Mouse (Mus musculus): ENCODE data around the gene Prg3.
A peak's percentile ranks its signal among the peaks of the same experiment; 100 is the strongest.

Prg3 gene

DNA sequence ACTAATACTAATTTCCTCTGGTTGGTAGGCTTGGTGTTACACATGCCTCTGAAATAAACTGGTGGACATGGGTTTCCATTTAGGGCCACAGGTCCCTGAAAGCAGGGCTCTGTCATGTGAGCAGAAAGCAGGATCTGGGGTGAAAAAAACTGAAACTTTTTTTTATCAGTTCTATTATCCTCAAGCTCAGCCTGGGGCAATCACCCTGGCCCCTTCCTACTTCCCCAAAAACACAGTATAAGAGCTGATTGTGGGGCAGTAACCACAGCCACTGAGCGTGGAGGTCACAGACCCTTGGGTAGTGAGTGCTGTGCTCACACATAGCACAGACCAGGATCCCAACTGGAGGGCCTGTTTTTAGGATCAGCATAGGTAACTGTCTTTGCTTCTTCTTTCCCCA lies at the start of gene Prg3:
TSS of gene Prg3 (plus strand) at position 286 of the 400 bp plus-strand sequence.
- DNase-seq (ENCODE audit: low spot score in 2 of 2), result peak in 1 of 2 experiments; percentile 5

DNA sequence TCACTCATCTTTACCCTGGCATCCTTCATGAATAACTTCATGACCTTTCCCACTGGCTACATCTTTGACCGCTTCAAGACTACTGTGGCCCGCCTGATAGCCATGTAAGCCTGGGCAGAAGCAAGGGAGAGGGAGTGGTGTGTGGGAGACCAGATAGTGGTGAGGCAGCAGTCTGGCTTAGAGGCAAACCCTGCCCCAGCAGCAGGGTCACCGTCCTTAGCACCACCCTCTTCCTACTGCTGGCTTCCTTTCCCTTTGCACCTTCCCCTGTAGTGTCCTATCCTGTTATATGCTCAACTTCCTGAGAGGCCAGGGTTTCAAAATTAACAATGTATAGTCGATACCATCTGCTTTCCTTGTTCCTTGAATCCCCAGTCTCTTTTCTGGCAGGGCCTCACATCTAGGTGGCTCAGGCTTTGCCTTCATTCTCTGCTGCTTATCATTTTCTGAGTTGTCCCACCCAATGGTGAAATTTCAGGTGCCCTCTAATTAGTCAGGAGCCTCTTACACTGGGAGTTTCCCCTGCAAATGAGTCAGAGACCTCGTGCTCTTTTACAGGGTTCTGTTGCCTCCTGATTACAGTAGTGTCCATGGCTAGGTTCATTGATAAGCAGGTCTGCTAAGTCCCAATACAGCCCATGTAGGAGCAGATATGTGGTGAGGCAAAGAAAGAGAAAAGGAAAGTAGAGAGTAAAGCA lies 49.6 kb upstream of the Prg3 start:
- peak; percentile 73 to 79 for DNase-seq (ENCODE audit: low spot score in 2 of 2)

DNA sequence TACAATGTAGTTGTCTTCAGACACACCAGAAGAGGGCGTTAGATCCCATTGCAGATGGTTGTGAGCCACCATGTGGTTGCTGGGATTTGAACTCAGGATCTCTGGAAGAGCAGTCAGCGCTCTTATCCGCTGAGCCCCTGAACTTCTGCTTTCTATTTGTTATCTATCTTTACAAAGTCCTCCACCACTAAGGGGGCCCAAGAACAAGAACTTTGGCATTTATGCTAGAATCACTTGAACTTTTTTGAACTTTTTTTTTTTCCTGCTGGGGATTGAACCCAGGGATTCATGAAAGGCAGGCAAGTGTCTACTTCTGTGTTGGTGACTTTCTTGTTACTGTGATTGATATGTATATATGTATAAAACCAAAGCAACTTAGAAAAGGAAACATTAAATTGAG lies 48.7 kb upstream of the Prg3 start:
- no peak for DNase-seq (ENCODE audit: low spot score in 2 of 2)

- DNase-seq (ENCODE audit: low spot score in 2 of 2), result peak in 1 of 2 experiments; percentile 57
Observed at GRCm38 (mm10) chr2:84939711-84940110, 48.3 kb upstream of the Prg3 start.

- no peak for DNase-seq (ENCODE audit: low spot score in 2 of 2)
Observed at GRCm38 (mm10) chr2:84941332-84941731, 46.7 kb upstream of the Prg3 start.

- DNase-seq (ENCODE audit: low spot score in 2 of 2), result no peak
Observed at GRCm38 (mm10) chr2:84941795-84942194, 46.2 kb upstream of the Prg3 start.

DNA sequence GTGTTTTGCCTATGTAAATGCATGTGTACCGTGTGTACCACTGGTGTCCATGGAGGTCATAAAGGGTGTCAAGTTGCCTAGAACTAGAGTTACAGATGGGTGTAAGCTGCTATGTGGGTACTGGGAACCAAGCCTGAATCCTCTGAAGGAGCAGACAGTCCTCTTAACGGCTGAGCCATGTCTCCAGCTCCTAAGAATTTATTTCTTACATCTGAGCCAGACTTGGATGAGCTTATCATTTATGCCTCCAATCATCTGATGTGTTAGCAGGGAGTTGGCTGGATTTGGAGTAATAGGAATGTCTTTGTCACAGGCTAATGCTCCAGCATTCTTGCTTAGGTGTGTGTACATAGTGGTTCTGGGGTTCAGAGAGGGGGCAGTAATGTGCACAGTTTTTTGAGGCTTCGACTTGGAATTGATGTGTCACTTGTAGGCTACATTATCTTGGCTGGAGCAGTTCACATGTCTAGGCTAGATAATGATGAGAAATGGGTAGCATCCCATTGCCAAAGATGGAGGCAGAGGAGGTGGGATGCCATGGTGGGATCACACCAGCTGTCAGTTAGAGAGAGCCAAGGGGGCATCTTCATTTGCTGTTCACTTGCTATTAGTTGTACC lies 40.8 kb upstream of the Prg3 start:
- DNase-seq (ENCODE audit: low spot score in 2 of 2), result no peak

GRCm38 (mm10) chr2:84948252-84948651 lies 39.8 kb upstream of the Prg3 start:
- DNase-seq (ENCODE audit: low spot score in 2 of 2), result peak in 1 of 2 experiments; percentile 2

DNA sequence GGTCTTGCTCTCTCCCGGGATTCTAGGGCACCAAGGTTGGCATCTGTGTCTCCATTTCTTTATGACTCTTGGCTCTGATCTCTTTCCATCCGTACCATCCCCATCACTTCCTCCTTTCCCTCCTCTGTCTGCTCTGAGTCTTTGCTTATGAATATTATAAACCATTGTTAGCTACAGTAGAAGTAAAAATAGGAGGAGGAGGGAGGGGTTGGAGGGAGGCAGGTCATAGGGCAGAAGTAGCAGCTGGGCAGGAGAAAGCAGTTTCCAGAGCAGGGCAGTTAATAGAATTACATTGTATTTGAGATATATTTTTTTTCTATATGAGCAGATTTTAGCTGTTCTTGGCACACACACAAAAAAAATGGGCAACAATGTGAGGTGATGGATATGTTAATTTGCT lies 39.3 kb upstream of the Prg3 start:
- no peak for DNase-seq (ENCODE audit: low spot score in 2 of 2)

GRCm38 (mm10) chr2:84951027-84951426 lies 37.0 kb upstream of the Prg3 start:
- no peak for DNase-seq (ENCODE audit: low spot score in 2 of 2)

DNA sequence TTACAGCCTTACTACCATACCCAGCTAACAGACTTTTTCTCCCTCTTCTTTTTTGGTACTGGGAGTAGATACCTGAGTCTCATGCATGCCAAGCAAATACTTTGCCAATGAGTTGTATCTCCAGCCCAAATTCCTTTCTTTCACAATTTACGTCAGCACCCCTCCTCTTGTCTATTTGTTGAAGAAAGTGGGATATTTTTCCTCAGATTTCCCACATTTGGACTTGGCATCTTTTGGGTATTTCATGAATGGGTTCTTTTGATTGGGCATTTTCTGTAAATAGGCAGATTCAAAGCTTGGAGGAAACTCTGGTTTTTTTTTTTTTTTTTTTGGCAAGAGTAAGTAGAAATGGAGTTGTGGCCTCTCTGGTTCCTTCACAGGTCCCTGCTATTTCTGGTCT lies 35.8 kb upstream of the Prg3 start:
- no peak for DNase-seq (ENCODE audit: low spot score in 2 of 2)

DNA sequence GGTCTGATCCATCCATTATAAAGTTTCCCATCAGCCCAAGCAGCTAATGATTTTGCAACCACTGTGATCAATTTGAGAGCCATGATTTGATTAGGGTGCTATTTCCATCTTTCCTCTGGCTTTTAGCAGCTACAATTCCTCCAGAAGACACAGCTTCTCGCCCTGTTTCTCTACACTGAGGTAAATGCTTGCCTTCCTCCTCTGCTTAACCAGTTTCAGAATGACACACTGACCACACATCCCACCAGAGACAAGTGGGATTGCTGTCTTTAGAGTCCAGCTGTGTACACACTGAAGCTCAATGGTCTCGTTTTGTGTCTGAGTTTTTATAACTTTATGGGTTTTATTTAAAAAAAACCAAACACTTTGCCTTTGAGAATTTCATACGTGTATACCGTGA lies 35.3 kb upstream of the Prg3 start:
- DNase-seq (ENCODE audit: low spot score in 2 of 2), result peak in 1 of 2 experiments; percentile 2

GRCm38 (mm10) chr2:84955435-84955834 lies 32.6 kb upstream of the Prg3 start:
- DNase-seq (ENCODE audit: low spot score in 2 of 2), result no peak

DNA sequence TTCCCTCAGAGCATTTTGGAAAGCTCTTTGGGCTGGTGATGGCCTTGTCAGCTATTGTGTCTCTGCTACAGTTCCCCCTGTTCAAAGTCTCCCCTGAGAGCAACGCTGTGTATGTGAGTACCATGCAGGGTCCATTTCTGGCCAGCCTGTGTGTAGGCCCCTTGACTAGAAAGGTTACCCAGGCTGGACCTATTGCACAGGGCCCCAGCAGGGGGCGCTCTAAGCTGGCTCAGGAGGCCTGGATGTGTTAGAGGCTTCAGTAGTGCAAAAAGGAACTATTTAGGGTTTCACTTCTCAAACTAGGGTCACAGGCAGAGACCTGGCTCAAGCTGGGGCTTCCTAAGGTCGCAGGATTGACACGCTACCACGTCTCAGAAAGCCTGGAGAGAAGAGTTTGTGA lies 31.7 kb upstream of the Prg3 start:
- DNase-seq (ENCODE audit: low spot score in 2 of 2), result peak; percentile 65 to 86

DNA sequence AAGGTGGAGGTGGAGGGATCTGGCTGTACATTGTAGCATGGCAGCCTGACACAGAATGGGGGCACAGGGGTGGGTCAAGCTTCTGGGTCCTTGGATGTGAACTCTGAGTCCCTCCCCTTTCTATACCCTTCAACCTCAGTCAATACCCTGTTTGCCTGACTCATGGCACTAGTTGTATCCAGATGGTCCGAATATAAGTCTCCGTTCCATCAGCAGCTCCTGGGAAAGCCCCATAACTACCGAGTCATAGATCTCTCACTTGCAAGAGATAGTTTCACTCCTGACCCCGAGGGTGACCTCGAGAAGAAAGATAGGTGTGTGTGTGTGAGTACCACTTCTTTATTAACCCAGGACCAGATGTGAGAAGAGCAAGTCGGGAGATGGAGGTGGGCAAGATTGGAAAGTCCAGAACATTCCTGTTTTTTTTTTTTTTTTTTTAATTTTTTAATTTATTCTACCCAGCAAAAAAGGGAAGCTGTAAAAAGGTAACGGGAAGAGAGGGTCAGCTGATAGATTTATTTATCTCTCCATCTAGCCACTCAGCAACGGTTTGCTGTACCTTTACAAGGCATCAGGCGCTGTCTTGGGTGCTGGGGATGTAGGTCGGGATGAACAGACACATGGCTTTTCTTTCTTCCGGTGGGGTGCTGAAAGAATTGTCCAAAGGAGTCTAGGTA lies 29.3 kb upstream of the Prg3 start:
- no peak for DNase-seq (ENCODE audit: low spot score in 2 of 2)

DNA sequence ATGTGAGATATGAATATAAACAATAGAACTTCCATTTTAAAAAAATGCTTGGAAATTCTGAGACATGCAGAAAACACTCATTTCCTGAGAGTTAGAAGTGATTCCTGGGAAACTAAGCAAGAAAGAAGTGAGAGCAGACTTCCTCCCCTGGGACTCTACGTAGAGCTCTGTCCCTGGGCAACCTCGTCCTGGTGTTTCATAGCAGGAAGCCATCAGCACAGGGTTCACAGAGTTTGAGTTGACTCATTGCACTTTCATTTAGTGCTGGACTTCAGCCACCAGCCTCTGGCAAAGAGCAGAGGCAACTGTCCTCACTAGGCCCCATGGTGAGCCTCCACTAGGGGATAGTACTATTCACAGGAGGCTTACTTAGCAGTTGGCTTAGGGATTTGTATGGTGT lies 26.7 kb upstream of the Prg3 start:
- DNase-seq (ENCODE audit: low spot score in 2 of 2), result no peak

- DNase-seq (ENCODE audit: low spot score in 2 of 2), result no peak
Observed at GRCm38 (mm10) chr2:84961901-84962300, 26.1 kb upstream of the Prg3 start.

DNA sequence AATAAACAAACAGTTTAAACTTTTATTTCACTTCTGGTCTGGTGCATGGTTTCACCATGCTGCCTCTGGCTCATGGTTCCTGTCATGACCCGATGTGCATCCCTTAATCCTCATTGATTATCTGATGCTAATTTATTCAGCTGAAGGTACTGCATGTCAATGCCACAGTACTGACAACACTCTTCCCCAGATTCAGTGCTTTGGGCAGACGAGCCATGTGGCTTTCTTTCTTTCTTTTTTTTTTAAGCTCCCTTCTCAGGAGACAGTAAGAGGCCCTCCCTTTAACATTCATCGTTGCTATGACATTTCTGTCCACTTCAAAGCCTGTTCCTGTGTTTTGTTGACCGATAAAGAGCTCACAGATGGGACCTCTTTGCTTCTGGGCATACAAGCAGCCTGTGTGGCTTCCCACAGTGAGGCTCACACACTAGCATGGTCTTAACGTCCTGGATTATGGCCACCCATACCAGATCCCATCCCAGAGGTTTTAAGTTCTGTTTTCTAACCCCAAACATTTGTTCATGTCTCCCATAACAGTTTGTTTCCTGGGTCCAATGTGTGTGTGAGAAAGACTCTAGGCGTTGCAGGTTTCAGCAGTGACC lies 25.0 kb upstream of the Prg3 start:
- no peak for DNase-seq (ENCODE audit: low spot score in 2 of 2)

GRCm38 (mm10) chr2:84964111-84964801 lies 23.8 kb upstream of the Prg3 start:
- DNase-seq (ENCODE audit: low spot score in 2 of 2), result no peak

DNA sequence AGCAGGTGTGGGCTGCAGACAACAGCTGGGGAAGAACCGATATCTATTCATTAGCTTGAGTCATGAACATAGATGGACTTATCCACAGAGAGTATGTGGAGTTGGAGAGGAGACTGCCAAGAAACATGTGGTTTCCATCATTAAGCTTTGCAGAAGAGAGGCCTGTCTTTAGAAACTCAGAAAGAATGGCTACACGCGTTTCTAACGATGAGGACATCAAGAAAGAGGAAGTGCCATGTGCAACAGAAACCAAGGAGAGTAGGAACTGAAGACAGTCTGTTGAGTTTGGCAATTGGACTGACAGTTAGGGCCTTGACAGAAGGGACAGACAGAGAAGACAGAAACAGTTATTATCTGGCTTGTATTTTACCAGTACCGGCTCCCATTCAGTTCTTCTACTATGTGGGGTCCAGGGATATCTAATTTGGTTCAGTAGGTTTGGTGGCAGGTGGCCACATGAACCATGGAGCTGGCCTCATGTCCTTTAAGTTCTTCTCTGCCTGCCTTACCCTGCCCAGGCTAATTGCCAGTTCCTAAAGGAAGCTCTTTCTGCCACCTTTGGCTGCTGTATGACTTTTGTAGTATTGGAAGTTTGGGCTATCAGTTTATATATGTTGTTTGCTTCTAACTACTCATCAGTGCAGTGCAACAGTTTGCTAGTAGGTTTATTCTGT lies 20.6 kb upstream of the Prg3 start:
- DNase-seq (ENCODE audit: low spot score in 2 of 2), result peak in 1 of 2 experiments; percentile 3

DNA sequence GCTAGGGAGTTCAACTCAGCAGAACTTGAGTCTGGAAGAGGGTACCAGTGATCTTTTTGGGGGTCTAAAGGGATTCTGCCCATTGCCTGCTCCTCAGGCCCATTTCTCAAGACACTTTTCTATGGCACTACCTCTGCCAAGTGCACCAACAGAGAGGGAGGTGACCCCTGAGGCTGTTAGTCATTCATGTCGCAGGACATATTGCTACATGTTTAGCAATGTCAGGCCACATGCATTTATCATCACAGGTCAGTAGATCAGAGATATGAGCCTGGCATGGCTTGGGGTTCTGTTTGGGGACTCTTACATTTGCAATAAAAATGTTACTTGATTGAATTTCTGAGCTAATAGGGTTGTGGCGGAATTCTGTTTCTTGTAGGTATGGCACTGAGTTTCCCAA lies 12.4 kb upstream of the Prg3 start:
- DNase-seq (ENCODE audit: low spot score in 2 of 2), result no peak
